In the genomic region with DNA sequence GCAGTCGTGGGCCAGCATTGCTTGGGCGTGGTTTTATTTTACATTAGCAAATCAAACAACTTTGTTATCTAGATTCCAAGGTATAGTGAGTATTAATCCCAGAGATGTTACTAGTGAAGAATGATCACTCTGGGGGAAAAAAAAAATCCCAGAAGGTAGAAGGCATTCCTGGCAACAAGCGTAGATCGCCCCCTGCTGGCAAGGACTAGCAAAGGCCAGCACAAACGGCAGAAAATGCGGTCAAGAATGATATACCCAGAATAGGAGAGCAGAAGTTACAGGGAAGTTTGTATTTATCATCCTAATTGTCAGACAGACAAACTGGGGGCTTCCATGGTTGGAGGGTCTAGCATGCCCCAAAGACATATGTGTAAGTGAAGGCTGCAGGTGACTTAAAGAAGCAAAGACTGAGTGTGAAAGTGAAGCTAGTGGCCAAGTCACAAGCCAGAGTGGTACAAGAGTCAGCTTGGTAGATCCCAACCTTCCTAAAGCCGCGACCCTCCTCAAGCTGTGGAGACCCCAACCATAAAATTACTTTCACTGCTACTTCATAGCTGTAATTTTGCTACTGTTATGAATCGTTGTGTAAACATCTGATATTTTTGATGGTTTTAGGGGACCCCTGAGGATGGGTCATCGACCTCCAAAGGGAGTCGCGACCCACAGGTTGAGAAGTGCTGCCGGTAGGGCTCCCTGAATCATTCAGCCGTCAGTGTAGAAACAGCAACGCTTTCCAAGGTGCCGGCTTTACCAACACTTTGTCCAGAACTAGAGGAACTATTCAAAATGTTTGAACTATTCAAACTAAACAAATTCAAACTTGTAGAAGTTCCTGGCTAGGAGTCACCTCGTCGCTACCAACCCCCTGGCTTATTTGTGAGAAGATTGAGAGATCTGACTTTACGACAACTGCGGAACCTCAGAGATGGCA, we compare ENCODE assay signal across 8 mouse cellular contexts. TPM values are rescaled to one million over a fixed set of nuclear protein-coding genes. Genes with fewer than 3 reads are reported as not detected.
A peak's percentile ranks its signal among the peaks of the same experiment; 100 is the strongest.
DNase-seq lines count a peak whose midpoint lies in the region; ATAC-seq and TF ChIP-seq lines count a peak whose summit lies in the region.

No protein-coding gene starts in this region.

- H3K27ac ChIP-seq in bone marrow, adult 2 months (ENCODE audit: control insufficient read depth, insufficient read depth, low read depth, low read length, poor library complexity) = no peak overlapping the region
- no peak overlapping the region for H3K27ac ChIP-seq in hindbrain, postnatal 0 days

- 79% methylated on average over 20 of the region's 20 CpGs for WGBS in bone marrow, adult 2 months
- 69% methylated on average over 20 of the region's 20 CpGs for WGBS in hindbrain, postnatal 0 days

- H3K36me3 ChIP-seq in hindbrain, postnatal 0 days (ENCODE audit: insufficient read depth, low read length) = no peaks in the 10 kb centered on the region

- no peaks in the 10 kb centered on the region for H3K9me3 ChIP-seq in hindbrain, postnatal 0 days (ENCODE audit: low read length)

- TF ChIP-seq POLR2A in bone marrow, adult 2 months (IDR thresholded peaks at IDR 0.05; ENCODE audit: borderline replicate concordance, control insufficient read depth, low read depth, low read length) = no peak

- H3K9ac ChIP-seq in hindbrain, postnatal 0 days (replicated peaks; ENCODE audit: low read length) = no peak overlapping the region

- no peak for ATAC-seq in CD4-positive, CD25-positive, alpha-beta regulatory T cell, adult 4 months
- no peak for ATAC-seq in hindbrain, postnatal 0 days

- TF ChIP-seq CTCF in bone marrow, adult 2 months (IDR thresholded peaks at IDR 0.05; ENCODE audit: control insufficient read depth, insufficient read depth, low read length) = peak; percentile 74
- peak; percentile 74 for TF ChIP-seq CTCF in hindbrain, postnatal 0 days (IDR thresholded peaks at IDR 0.05; ENCODE audit: low read depth)

- no peak overlapping the region for H3K4me2 ChIP-seq in hindbrain, postnatal 0 days (ENCODE audit: low read depth, low read length)

- H3K4me3 ChIP-seq in bone marrow, adult 2 months (replicated peaks; ENCODE audit: control insufficient read depth, low read depth, low read length) = no peak overlapping the region
- H3K4me3 ChIP-seq in hindbrain, postnatal 0 days (ENCODE audit: low read length) = no peak overlapping the region

- H3K4me1 ChIP-seq in bone marrow, adult 2 months (ENCODE audit: control insufficient read depth, insufficient read depth, low read length) = peaks cover 4% of the 10 kb centered on the region; the same call in 1 of the 2 replicates
- H3K4me1 ChIP-seq in hindbrain, postnatal 0 days (ENCODE audit: insufficient read depth, low read length) = no peaks in the 10 kb centered on the region

- intact Hi-C loops in left cerebral cortex, postnatal 14 days (cut with DNase I) = no loop called here

- DNase-seq in CD4-positive, CD25-positive, alpha-beta regulatory T cell, adult 2 months (ENCODE audit: low read depth, low spot score) = peak; percentile 77
- peak; percentile 34 to 40 for DNase-seq in left cerebral cortex, postnatal 14 days (ENCODE audit: low spot score in 2 of 2)
- DNase-seq in left cerebral cortex, adult 11 months (ENCODE audit: low spot score) = no peak
- DNase-seq in hindbrain, postnatal 0 days (ENCODE audit: low spot score) = peak; percentile 55
- DNase-seq in naive thymus-derived CD4-positive, alpha-beta T cell, adult 2 months (ENCODE audit: low read depth) = peak; percentile 71
- DNase-seq in layer of hippocampus, adult 9-11 months = no peak

- no peaks in the 10 kb centered on the region for H3K27me3 ChIP-seq in hindbrain, postnatal 0 days (ENCODE audit: insufficient read depth, low read length)

RNA-seq across cellular contexts. Expression of a gene that starts 22.9 kb away (rescaled TPM):
- polyA plus RNA-seq in CD4-positive, CD25-positive, alpha-beta regulatory T cell, adult 4 months (2017; shearing (Covaris generic)) = 100 to 1,000 TPM; 116 to 124 TPM
- total RNA-seq in left cerebral cortex, postnatal 14 days (2021) = 100 to 1,000 TPM; 102 TPM
- polyA plus RNA-seq in bone marrow, adult 2 months (2011; ENCODE audit: insufficient read depth, insufficient read length, low replicate concordance, missing spikeins) = 48.0 and 64.9 TPM in 2 replicates
- 100.0 and 127 TPM in 2 replicates for total RNA-seq in hindbrain, postnatal 0 days (2014; rRNA removed)
- 82.0 and 83.2 TPM in 2 replicates for polyA plus RNA-seq in hindbrain, postnatal 0 days (2015; fragmentation: Nextera tagmentation; extraction: Ambion mirVana)

Comparison
In these comparisons a context has a peak if more than half of its experiments do, and no peak if none do; other contexts are left out.
1. DNase-seq: peak in CD4-positive, CD25-positive, alpha-beta regulatory T cell, adult 2 months (single experiment), left cerebral cortex, postnatal 14 days (2 of 2), hindbrain, postnatal 0 days (single experiment) and naive thymus-derived CD4-positive, alpha-beta T cell, adult 2 months (single experiment); none in left cerebral cortex, adult 11 months (single experiment) and layer of hippocampus, adult 9-11 months (single experiment).